Mouse (Mus musculus) CH12.LX (cell line): Measurements from ENCODE around the gene Ccdc40. TPM values are rescaled to one million over a fixed set of nuclear protein-coding genes. Genes with fewer than 3 reads are reported as not detected.

Source experiments
- DNase-seq: peaks from one replicate; pipeline ENCODE4 v3.0.0-alpha.2; 2013; ENCODE audit errors: extremely low read depth
- H3K27ac ChIP-seq: 2 replicates; pipeline ENCODE4 v1.5.1; 2012; ENCODE audit warnings: low read depth, mild to moderate bottlenecking, control low read depth, moderate library complexity; ENCODE audit not compliant: insufficient read depth
- H3K27me3 ChIP-seq: replicated peaks from 2 replicates; pipeline ENCODE3; 2012; ENCODE audit warnings: inconsistent platforms
- H3K36me3 ChIP-seq, 2 experiments: replicated peaks in 1 of 2; 2 replicates each; pipeline versions ENCODE3 to v1.6.1; 2012; ENCODE audit warnings: inconsistent platforms in 1 of 2, low read length in 1 of 2, mild to moderate bottlenecking in 1 of 2, mixed read lengths in 1 of 2, moderate library complexity in 1 of 2; ENCODE audit not compliant: control insufficient read depth in 1 of 2, insufficient read depth in 1 of 2
- H3K4me1 ChIP-seq, 2 experiments: 2 replicates each; pipeline ENCODE4 v1.6.1; 2012; ENCODE audit warnings: inconsistent platforms in 1 of 2, moderate library complexity in 1 of 2; ENCODE audit not compliant: insufficient read depth in 2 of 2, control insufficient read depth in 1 of 2
- H3K4me2 ChIP-seq: 2 replicates; pipeline ENCODE4 v1.6.1; 2012; ENCODE audit warnings: low read depth, mild to moderate bottlenecking, control low read depth; ENCODE audit not compliant: poor library complexity, insufficient read depth, severe bottlenecking
- H3K4me3 ChIP-seq, 3 experiments: fragments of 150-350 bp in 1 of 3; sonication (generic) in 1 of 3; replicated peaks in 1 of 3; 2 replicates each; pipeline versions ENCODE3 to v1.5.1; 2011 to 2012; ENCODE audit warnings: low read depth in 2 of 3, low read length in 2 of 3, mild to moderate bottlenecking in 2 of 3, moderate library complexity in 2 of 3, control low read depth in 1 of 3, improper control_type of control experiment in 1 of 3, inconsistent platforms in 1 of 3, mixed read lengths in 1 of 3; ENCODE audit not compliant: poor library complexity in 1 of 3
- H3K79me2 ChIP-seq: replicated peaks from 2 replicates; pipeline ENCODE4 v1.6.1; 2012; ENCODE audit warnings: mild to moderate bottlenecking, moderate library complexity; ENCODE audit not compliant: control insufficient read depth, poor library complexity, insufficient read depth, severe bottlenecking; ENCODE audit errors: extremely low read depth
- H3K9ac ChIP-seq: 2 replicates; pipeline ENCODE4 v1.6.1; 2012; ENCODE audit warnings: low read depth, mild to moderate bottlenecking, control low read depth, moderate library complexity; ENCODE audit not compliant: insufficient read depth
- H3K9me3 ChIP-seq: replicated peaks from 2 replicates; pipeline ENCODE3; 2012; ENCODE audit warnings: low read length, inconsistent platforms, mixed read lengths
- BHLHE40 ChIP-seq: IDR thresholded peaks from 2 replicates; pipeline ENCODE4 v1.6.1; 2011; ENCODE audit warnings: mild to moderate bottlenecking, low read depth, low read length, improper control_type of control experiment
- CHD1 ChIP-seq: IDR thresholded peaks from 2 replicates; pipeline ENCODE4 v1.6.1; 2012; ENCODE audit warnings: low read depth, low read length, improper control_type of control experiment, inconsistent platforms
- CHD2 ChIP-seq: IDR thresholded peaks from 2 replicates; pipeline ENCODE4 v1.6.1; 2011; ENCODE audit warnings: low read length, improper control_type of control experiment
- CTCF ChIP-seq, 2 experiments: IDR thresholded peaks in 1 of 2; conservative IDR thresholded peaks in 1 of 2; 2 replicates each; pipeline ENCODE4 v1.5.1; 2011 to 2012; ENCODE audit warnings: low read depth in 2 of 2, low read length in 2 of 2, improper control_type of control experiment in 1 of 2, inconsistent platforms in 1 of 2, mild to moderate bottlenecking in 1 of 2, moderate library complexity in 1 of 2
- ELF1 ChIP-seq: IDR thresholded peaks from 2 replicates; pipeline ENCODE4 v1.6.1; 2014; ENCODE audit warnings: low read depth, mild to moderate bottlenecking, inconsistent platforms, low read length, improper control_type of control experiment
- EP300 ChIP-seq: IDR thresholded peaks from 2 replicates; pipeline ENCODE4 v1.6.1; 2011; ENCODE audit warnings: low read length, improper control_type of control experiment
- GABPA ChIP-seq: IDR thresholded peaks from 2 replicates; pipeline ENCODE4 v1.6.1; 2012; ENCODE audit warnings: low read depth, low read length, improper control_type of control experiment, inconsistent platforms; ENCODE audit not compliant: insufficient replicate concordance
- HCFC1 ChIP-seq: IDR thresholded peaks from 2 replicates; pipeline ENCODE4 v1.6.1; 2012; ENCODE audit warnings: low read depth, mild to moderate bottlenecking, inconsistent platforms, low read length, improper control_type of control experiment
- IRF4 ChIP-seq: IDR thresholded peaks from 2 replicates; pipeline ENCODE4 v1.6.1; 2014; ENCODE audit warnings: low read depth, mild to moderate bottlenecking, inconsistent platforms, low read length, improper control_type of control experiment
- JUN ChIP-seq: IDR thresholded peaks from 2 replicates; pipeline ENCODE4 v1.6.1; 2011; ENCODE audit warnings: low read depth, mild to moderate bottlenecking, low read length, improper control_type of control experiment, moderate library complexity; ENCODE audit not compliant: insufficient read depth
- JUND ChIP-seq: conservative IDR thresholded peaks from 2 replicates; pipeline ENCODE4 v1.6.1; 2011; ENCODE audit warnings: low read depth, low read length, improper control_type of control experiment
- MAFK ChIP-seq: IDR thresholded peaks from 2 replicates; pipeline ENCODE4 v1.6.1; 2011; ENCODE audit warnings: low read length, improper control_type of control experiment; ENCODE audit not compliant: insufficient replicate concordance
- MAX ChIP-seq: IDR thresholded peaks from 2 replicates; pipeline ENCODE4 v1.6.1; 2011; ENCODE audit warnings: low read length, improper control_type of control experiment
- MAZ ChIP-seq: IDR thresholded peaks from 2 replicates; pipeline ENCODE4 v1.6.1; 2012; ENCODE audit warnings: low read depth, mild to moderate bottlenecking, inconsistent platforms, low read length, improper control_type of control experiment, moderate library complexity
- MEF2A ChIP-seq: IDR thresholded peaks from 2 replicates; pipeline ENCODE4 v1.6.1; 2014; ENCODE audit warnings: low read depth, mild to moderate bottlenecking, inconsistent platforms, low read length, improper control_type of control experiment, borderline replicate concordance
- MXI1 ChIP-seq: IDR thresholded peaks from 2 replicates; pipeline ENCODE4 v1.6.1; 2011; ENCODE audit warnings: mild to moderate bottlenecking, low read depth, low read length, improper control_type of control experiment
- MYC ChIP-seq: IDR thresholded peaks from 2 replicates; pipeline ENCODE4 v1.6.1; 2011; ENCODE audit warnings: low read depth, mild to moderate bottlenecking, improper control_type of control experiment, low read length
- NELFE ChIP-seq: IDR thresholded peaks from 2 replicates; pipeline ENCODE4 v1.6.1; 2011; ENCODE audit warnings: low read depth, low read length, improper control_type of control experiment
- POLR2A ChIP-seq: IDR thresholded peaks from 2 replicates; pipeline ENCODE4 v1.6.1; 2011; ENCODE audit warnings: low read depth, mild to moderate bottlenecking, improper control_type of control experiment, low read length
- POLR2AphosphoS2 ChIP-seq: IDR thresholded peaks from 2 replicates; pipeline ENCODE4 v1.6.1; 2011; ENCODE audit warnings: low read depth, low read length, improper control_type of control experiment
- RAD21 ChIP-seq: IDR thresholded peaks from 2 replicates; pipeline ENCODE4 v1.6.1; 2011; ENCODE audit warnings: low read depth, mild to moderate bottlenecking, low read length, improper control_type of control experiment, moderate library complexity
- RCOR1 ChIP-seq: conservative IDR thresholded peaks from 2 replicates; pipeline ENCODE4 v1.6.1; 2012; ENCODE audit warnings: low read depth, mild to moderate bottlenecking, inconsistent platforms, low read length, improper control_type of control experiment
- SMC3 ChIP-seq: IDR thresholded peaks from 2 replicates; pipeline ENCODE4 v1.6.1; 2011; ENCODE audit warnings: low read depth, low read length, improper control_type of control experiment
- TBP ChIP-seq: conservative IDR thresholded peaks from 2 replicates; pipeline ENCODE4 v1.6.1; 2011; ENCODE audit warnings: low read depth, low read length, improper control_type of control experiment
- UBTF ChIP-seq: IDR thresholded peaks from 2 replicates; pipeline ENCODE4 v1.6.1; 2012; ENCODE audit warnings: low read depth, mild to moderate bottlenecking, inconsistent platforms, low read length, improper control_type of control experiment, moderate library complexity
- USF1 ChIP-seq: IDR thresholded peaks from 2 replicates; pipeline ENCODE4 v1.6.1; 2014; ENCODE audit warnings: low read depth, mild to moderate bottlenecking, inconsistent platforms, low read length, improper control_type of control experiment
- USF2 ChIP-seq: conservative IDR thresholded peaks from 2 replicates; pipeline ENCODE4 v1.6.1; 2011; ENCODE audit warnings: low read depth, low read length, improper control_type of control experiment
- ZC3H11A ChIP-seq: IDR thresholded peaks from 2 replicates; pipeline ENCODE4 v1.6.1; 2012; ENCODE audit warnings: low read depth, mild to moderate bottlenecking, inconsistent platforms, low read length, improper control_type of control experiment
- ZMIZ1 ChIP-seq: IDR thresholded peaks from 2 replicates; pipeline ENCODE4 v1.6.1; 2012; ENCODE audit warnings: low read depth, mild to moderate bottlenecking, inconsistent platforms, low read length, improper control_type of control experiment
- dilution Hi-C: fragments of 300-500 bp; cut with MboI; formaldehyde crosslinking; loops from 2 replicates; pipeline ENCODE4 v1.14.3; 2020; ENCODE audit warnings: low sequenced_read_pairs; ENCODE audit not compliant: extremely low pct_unique_long_range_greater_than_20kb, extremely low pct_ligation_motif_present
- in situ Hi-C: fragments of 300-500 bp; cut with MboI; formaldehyde crosslinking; loops from 3 replicates; pipeline ENCODE4 v1.14.3; 2019; ENCODE audit warnings: low sequenced_read_pairs, low pct_ligation_motif_present, low pct_unique_long_range_greater_than_20kb, mixed read lengths
- polyA plus RNA-seq: library from polyadenylated mRNA; unstranded; fragments of >175 nt; gene quantifications from 2 replicates; pipeline ENCODE4 v1.2.1, GENCODE M21; 2012; ENCODE audit warnings: low read depth; ENCODE audit not compliant: insufficient read length
- total RNA-seq, 2 experiments: library from RNA; depleted of rRNA; stranded (reverse); fragments of 300-350 nt in 1 of 2; fragments of >200 nt in 1 of 2; gene quantifications; 2 replicates each; pipeline ENCODE4 v1.2.3; 2012 to 2014

Ccdc40 gene
- total and polyA plus RNA-seq, 3 experiments = 0.97 to 1.4 (median 1.3) TPM

DNA sequence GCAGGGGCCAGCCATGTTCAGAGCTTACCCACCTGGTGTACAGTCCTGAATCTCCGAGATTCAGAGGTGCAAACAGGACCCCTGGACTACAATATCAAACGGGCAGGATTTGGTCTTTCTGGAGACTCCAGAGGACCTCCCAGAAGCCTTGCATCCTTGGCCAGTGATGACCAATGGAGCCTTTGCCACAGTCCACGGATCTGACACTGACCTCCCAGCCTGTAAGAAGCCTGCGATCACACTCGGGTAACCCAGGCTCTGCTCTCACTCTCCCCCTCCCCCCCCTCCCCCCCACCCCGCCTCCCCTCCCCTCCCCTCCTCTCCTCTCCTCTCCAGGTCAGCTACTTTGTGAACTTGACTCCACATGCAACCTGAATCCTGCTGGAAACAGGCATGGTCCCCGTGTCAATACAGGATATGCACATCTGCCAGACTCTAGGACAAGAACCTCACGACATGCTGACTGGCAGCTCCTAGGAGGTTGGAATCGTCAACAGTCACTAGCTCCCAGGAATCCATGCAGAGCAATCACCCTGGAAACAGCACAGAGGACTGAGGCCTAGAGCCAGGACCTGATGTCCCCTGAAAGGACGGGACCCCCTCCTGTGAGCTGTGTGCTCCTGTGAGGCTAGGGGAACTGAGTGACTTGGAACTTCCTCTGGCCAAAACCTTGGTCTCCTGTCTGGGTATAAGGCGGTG, 6.4 kb upstream of the Ccdc40 start:
- dilution Hi-C loops = no loop called here
- TF ChIP-seq NELFE = no peak
- TF ChIP-seq SMC3 = no peak
- TF ChIP-seq BHLHE40 = no peak
- no peak for TF ChIP-seq ZMIZ1
- no peak for TF ChIP-seq JUN
- no peak for TF ChIP-seq CHD2
- no peak for TF ChIP-seq MYC
- no peak for TF ChIP-seq UBTF
- TF ChIP-seq MEF2A = no peak
- no peak for TF ChIP-seq CHD1
- no peak for TF ChIP-seq JUND
- no peak for TF ChIP-seq MAX
- TF ChIP-seq USF1 = no peak
- no peak for TF ChIP-seq MXI1
- no peak for TF ChIP-seq EP300
- TF ChIP-seq USF2 = no peak
- TF ChIP-seq ZC3H11A = no peak

DNA sequence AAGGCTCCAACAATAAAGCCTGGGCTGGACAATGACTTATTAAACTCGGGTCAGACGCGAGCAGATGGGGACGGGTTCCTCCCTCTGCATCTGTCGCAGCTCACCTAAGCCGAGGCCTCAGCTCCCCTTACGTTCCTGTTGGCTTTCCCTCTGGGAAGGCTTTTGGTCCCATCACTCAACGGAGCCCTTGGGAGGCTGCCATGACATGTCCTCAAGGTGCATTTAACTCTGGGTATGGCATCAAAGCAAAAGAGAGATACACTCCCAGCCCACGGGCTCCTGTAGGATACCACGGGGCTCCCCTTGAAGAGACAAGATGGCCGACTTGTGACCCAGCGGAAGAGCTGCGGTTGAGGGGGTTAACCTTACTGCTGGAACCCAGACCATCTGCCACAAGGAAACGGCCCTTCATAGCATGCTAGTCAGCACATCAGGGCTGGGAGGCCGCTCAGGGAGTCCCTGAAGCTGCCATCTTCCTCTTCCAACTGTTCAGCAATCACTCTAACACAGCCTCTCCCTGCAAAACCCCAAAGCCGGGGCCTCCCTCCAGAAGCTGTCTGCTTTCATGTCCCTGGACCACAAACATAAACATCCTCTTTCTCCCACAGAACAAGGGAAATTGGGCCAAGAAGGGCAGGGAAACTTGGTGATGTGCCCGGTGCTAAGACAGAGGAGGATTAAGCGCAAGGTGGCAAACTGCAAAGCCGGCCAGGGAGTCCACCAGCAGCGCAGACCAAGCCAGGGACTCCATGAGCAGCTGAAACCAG, 5.1 kb upstream of the Ccdc40 start:
- peaks cover 88% of the 10 kb centered on the region for H3K27me3 ChIP-seq
- dilution Hi-C loops = no loop called here
- H3K4me3 ChIP-seq = no peak overlapping the region
- peaks cover 0 to 9% of the 10 kb centered on the region in 2 experiments; a peak in 2 of 4 replicates for H3K4me1 ChIP-seq
- no peak overlapping the region for H3K4me2 ChIP-seq
- H3K36me3 ChIP-seq = no peaks in the 10 kb centered on the region
- no peak overlapping the region for H3K27ac ChIP-seq
- in situ Hi-C loops = no loop called here
- TF ChIP-seq MEF2A (no peak), JUND (no peak), MAFK (no peak), CTCF (conservative IDR thresholded peaks at IDR 0.05 in 1 of 2, IDR thresholded peaks at IDR 0.05 in 1 of 2; ENCODE audit: low read depth in 2 of 2, low read length in 2 of 2) (no peak), ELF1 (no peak), TBP (no peak), RCOR1 (no peak), MYC (no peak), IRF4 (no peak), GABPA (no peak), USF2 (no peak), ZC3H11A (no peak), POLR2AphosphoS2 (no peak), MAZ (no peak), MAX (no peak), POLR2A (no peak), RAD21 (no peak), HCFC1 (no peak), MXI1 (no peak)
- DNase-seq = no peak
- no peak overlapping the region for H3K9ac ChIP-seq
- H3K9me3 ChIP-seq = peaks cover 5% of the 10 kb centered on the region
- H3K79me2 ChIP-seq = no peaks in the 10 kb centered on the region

More for the DNA sequence above, 6.4 kb upstream of the Ccdc40 start:
- Histone ChIP-seq H3K36me3 (peaks cover 2% of the 10 kb centered on the region in 2 experiments), H3K9me3 (peaks cover 5% of the 10 kb centered on the region), H3K4me3 (no peak overlapping the region), H3K79me2 (no peaks in the 10 kb centered on the region), H3K4me2 (no peak overlapping the region), H3K27me3 (peaks cover 87% of the 10 kb centered on the region), H3K9ac (no peak overlapping the region), H3K27ac (no peak overlapping the region), H3K4me1 (peaks cover 0 to 4% of the 10 kb centered on the region in 2 experiments; a peak in 2 of 4 replicates)
- DNase-seq = no peak
- in situ Hi-C loops = no loop called here
